Mouse (Mus musculus) embryonic fibroblast, embryonic 13.5 days (primary cell): ENCODE data around the gene Atp13a3. TPM values are rescaled to one million over a fixed set of nuclear protein-coding genes. Genes with fewer than 3 reads are reported as not detected.

Experiments
- H3K27ac ChIP-seq: 2 replicates; pipeline ENCODE4 v1.5.1; 2012; ENCODE audit warnings: low read length, control low read depth, inconsistent platforms; ENCODE audit not compliant: insufficient read depth
- H3K4me1 ChIP-seq: 2 replicates; pipeline ENCODE4 v1.6.1; 2011; ENCODE audit warnings: low read length; ENCODE audit not compliant: control insufficient read depth, insufficient read depth
- H3K4me3 ChIP-seq: 2 replicates; pipeline ENCODE4 v1.5.1; 2011; ENCODE audit warnings: mild to moderate bottlenecking, control low read depth, low read length; ENCODE audit not compliant: insufficient read depth
- CTCF ChIP-seq: IDR thresholded peaks from 2 replicates; pipeline ENCODE4 v1.5.1; 2011; ENCODE audit warnings: mild to moderate bottlenecking, control low read depth, low read length, moderate library complexity, borderline replicate concordance; ENCODE audit not compliant: insufficient read depth
- POLR2A ChIP-seq: IDR thresholded peaks from 2 replicates; pipeline ENCODE4 v1.6.1; 2011; ENCODE audit warnings: low read depth, mild to moderate bottlenecking, control low read depth, low read length, moderate library complexity
- polyA plus RNA-seq: library from polyadenylated mRNA; stranded (reverse); fragments of >200 nt; gene quantifications from 2 replicates; pipeline ENCODE4 v1.2.4, GENCODE M21; 2011; ENCODE audit warnings: low read depth; ENCODE audit not compliant: missing spikeins, insufficient read length

The Atp13a3 gene
- polyA plus RNA-seq, 1 experiment: 103 TPM

DNA sequence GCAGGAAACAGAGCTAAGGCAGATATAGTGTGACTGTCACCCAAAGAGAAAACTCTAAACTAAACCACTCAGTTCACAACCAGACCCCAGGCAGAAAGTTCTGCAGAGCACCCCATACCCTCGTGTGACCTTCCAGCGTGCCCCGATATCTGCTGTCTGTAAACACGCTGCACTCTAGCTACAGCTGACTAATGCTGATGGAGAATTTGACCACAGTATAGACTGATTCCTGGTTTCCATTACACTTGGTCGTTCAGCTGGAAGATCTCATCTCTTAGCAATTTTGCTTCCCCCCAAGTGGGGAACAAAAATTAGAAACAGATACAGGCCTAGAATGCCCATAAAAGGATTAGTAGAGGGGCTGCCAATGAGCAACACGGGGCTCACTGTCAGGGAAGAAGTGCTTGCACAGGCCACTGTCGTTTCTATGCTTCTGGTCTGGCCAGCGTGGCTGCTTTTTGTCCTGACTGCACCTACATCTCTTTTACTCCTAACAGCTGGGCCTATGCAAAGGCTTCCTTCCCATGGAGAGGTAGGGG, 134.5 kb downstream of the Atp13a3 start:
- Histone ChIP-seq H3K4me1 (peaks cover 11% of the 10 kb centered on the region), H3K4me3 (no peak overlapping the region), H3K27ac (peak overlapping the region; percentile 95)
- TF ChIP-seq POLR2A: 0 out of 2 replicates have a peak, but pooled peaks have one; percentile 19
- no peak for TF ChIP-seq CTCF

DNA sequence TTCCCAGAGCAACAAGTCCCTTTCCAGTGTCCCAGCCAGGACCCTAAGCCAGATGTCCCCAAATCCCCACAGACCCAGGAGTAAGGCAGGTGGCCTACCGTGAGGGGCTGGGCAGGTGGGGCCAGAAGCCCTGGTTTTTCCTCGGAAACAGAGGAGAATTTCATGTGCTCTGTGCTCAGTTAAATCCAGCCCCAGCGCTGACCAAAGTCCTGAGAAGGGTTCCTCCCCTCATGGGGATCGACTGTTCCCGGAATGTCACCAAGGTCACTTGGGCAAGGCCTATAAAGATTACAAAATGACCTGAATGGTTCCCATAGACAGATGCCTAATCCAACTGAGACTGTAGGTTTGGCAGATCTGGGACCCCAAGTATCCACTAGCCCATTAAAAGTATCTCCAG, 138.4 kb downstream of the Atp13a3 start, which contains the start of gene Cpn2:
Gene Cpn2, minus strand, starts transcription at position 141 of the 400 bp plus-strand sequence.
- no peak for TF ChIP-seq CTCF
- no peak for TF ChIP-seq POLR2A
- Histone ChIP-seq H3K4me1 (peaks cover 11% of the 10 kb centered on the region), H3K4me3 (no peak within 1 kb of the TSS), H3K27ac (no peak within 1 kb of the TSS)

DNA sequence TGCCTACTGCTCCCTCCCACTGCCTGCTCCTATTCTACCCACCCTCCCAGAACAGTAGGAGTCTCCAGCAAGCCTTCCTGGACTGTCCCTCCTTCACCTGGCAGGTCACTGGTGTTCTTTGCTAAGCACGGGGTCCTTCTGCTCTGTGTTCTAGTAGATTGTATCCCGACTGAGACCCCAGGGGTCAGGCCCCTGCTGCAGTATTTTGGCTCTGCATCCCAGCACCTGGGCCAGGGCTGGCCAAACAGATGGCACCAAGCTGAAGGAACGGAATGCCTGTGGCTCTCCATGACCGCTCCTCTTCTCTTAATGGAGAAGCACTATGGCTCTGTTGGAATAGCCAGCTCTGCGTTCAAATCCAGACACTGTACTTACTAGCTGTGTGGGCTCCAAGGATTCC, 139.2 kb downstream of the Atp13a3 start:
- Histone ChIP-seq H3K4me1 (peaks cover 6% of the 10 kb centered on the region), H3K4me3 (no peak overlapping the region), H3K27ac (no peak overlapping the region)
- TF ChIP-seq CTCF (no peak), POLR2A (no peak)

DNA sequence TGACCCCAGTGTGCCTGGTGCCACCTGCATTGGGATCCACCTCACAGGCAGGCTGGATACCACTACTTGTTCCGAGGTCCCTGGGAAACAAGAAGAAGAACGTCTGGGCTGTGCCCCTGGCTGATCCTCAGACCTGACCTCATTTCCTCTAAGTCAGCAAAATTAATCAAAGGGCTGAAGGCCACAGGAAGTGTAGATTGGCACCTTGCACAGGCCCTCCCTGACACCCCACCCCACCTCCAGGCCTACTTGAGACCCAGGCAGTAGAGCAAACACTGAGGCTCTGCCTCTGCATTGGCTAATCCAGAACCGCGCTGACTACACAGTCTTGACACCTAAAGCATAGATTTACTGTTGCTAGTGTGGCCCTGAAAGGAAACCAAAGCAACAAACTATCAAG, 140.2 kb downstream of the Atp13a3 start:
- no peak overlapping the region for H3K4me3 ChIP-seq
- no peak for TF ChIP-seq POLR2A
- TF ChIP-seq CTCF: no peak
- H3K27ac ChIP-seq: no peak overlapping the region
- peaks cover 1% of the 10 kb centered on the region; the same call in 1 of the 2 replicates for H3K4me1 ChIP-seq

DNA sequence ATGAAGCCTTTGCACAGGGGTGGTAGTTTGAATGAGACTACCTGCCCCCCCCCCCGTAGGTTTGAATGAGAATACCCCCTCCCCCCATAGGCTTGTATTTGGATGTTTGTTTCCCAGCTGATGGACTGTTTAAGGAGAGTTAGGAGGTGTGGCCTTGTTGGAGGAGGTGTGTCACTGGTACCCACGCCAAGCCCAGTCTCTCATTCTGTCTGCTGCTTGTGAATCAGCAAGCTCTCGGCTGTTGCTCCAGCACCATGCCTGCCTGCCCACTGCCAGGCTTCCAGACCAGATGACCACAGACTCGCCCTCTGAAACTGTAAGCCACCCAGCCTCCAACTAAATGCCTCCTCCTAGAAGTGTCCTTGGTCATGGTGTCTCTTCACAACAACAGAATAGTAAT, 142.6 kb downstream of the Atp13a3 start:
- Histone ChIP-seq H3K27ac (no peak overlapping the region), H3K4me3 (no peak overlapping the region), H3K4me1 (no peaks in the 10 kb centered on the region)
- no peak for TF ChIP-seq CTCF
- TF ChIP-seq POLR2A: no peak

DNA sequence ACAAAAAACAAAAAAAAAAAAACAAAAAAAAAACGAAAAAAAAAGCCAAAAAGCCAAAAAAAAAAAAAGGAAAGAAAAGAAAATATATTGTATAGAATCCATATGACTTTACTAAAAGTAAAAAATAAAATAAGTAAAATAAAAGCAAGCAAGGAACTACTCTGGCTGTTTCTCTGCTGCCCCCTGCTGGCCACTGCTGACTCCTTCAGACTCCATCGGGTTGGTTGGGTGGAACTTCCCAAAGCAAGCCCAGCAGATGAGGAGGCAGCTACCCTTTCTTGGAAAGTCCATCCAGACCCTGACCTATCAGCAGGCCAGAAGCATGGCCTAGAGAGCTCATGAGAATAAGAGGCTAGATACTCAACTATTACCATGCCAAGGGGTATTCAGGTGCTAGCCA, 143.1 kb downstream of the Atp13a3 start:
- peak; percentile 61 for TF ChIP-seq CTCF
- TF ChIP-seq POLR2A: no peak
- no peak overlapping the region for H3K4me3 ChIP-seq

More for the DNA sequence above, 143.1 kb downstream of the Atp13a3 start:
- Histone ChIP-seq H3K4me1 (no peaks in the 10 kb centered on the region), H3K27ac (no peak overlapping the region)

Other genes starting within 250 kb of the Atp13a3 start
- gene Cpn2, start 138.5 kb downstream of the Atp13a3 start, polyA plus RNA-seq: 0.43 and 0.67 TPM in 2 replicates
- gene Lrrc15, start 122.7 kb downstream of the Atp13a3 start, polyA plus RNA-seq: 96.3 and 98.3 TPM in 2 replicates
- gene Gp5, start 95.2 kb downstream of the Atp13a3 start, polyA plus RNA-seq: 0.54 TPM in 1 of 2 replicates, not detected in the other
- gene Tmem44, start 144.9 kb upstream of the Atp13a3 start, polyA plus RNA-seq: 6.9 and 8.0 TPM in 2 replicates
- 31.3 and 39.0 TPM in 2 replicates for gene Lsg1, start 181.6 kb upstream of the Atp13a3 start, polyA plus RNA-seq
- 19.4 and 19.5 TPM in 2 replicates for gene Fam43a, start 193.7 kb upstream of the Atp13a3 start, polyA plus RNA-seq